Mouse (Mus musculus) intestine, embryonic 16.5 days (tissue): ENCODE results near the gene Rrn3. TPM values are rescaled to one million over a fixed set of nuclear protein-coding genes. Genes with fewer than 3 reads are reported as not detected.

ENCODE experiments used
- microRNA-seq: library from miRNA; unstranded; fragments of <30 nt; microRNA quantifications from one replicate; pipeline ENCODE4, GENCODE M21; 2016
- polyA plus RNA-seq: library from polyadenylated mRNA; unstranded; fragments of >200 nt; fragmentation: Nextera tagmentation; extraction: Ambion mirVana; gene quantifications from 2 replicates; pipeline ENCODE4 v1.2.1, GENCODE M21; 2015

The Rrn3 gene
- polyA plus RNA-seq, 1 experiment from 2014 or later, result 46.1 TPM

Small RNA genes within 50 kb of the gene (microRNA-seq; reads per million reads assigned to microRNA genes)
- not detected for gene Gm27734

Other genes starting within 250 kb of the Rrn3 start
- 35.8 and 39.4 TPM in 2 replicates for gene Parn, start 112.5 kb upstream of the Rrn3 start, polyA plus RNA-seq
- 36.6 and 38.3 TPM in 2 replicates for gene Bfar, start 108.8 kb upstream of the Rrn3 start, polyA plus RNA-seq
- 3.4 and 4.1 TPM in 2 replicates for gene 3110001I22Rik, start 108.8 kb upstream of the Rrn3 start, polyA plus RNA-seq
- gene Pla2g10, start 49.7 kb upstream of the Rrn3 start, polyA plus RNA-seq, result 8.5 and 8.7 TPM in 2 replicates
- gene Ntan1, start 38.1 kb downstream of the Rrn3 start, polyA plus RNA-seq, result 143 and 148 TPM in 2 replicates
- gene Pdxdc1, start 122.4 kb downstream of the Rrn3 start, polyA plus RNA-seq, result 91.6 and 102 TPM in 2 replicates
- gene Mpv17l, start 122.5 kb downstream of the Rrn3 start, polyA plus RNA-seq, result 17.3 and 20.3 TPM in 2 replicates
- 1.5 and 2.1 TPM in 2 replicates for gene 2900011O08Rik, start 205.9 kb downstream of the Rrn3 start, polyA plus RNA-seq
- not detected in 2 replicates for gene Ifitm7, start 206.2 kb downstream of the Rrn3 start, polyA plus RNA-seq